13 mouse cellular contexts compared by ENCODE assay signal in genomic region chr8:122700628-122701027, GRCm38 (mm10). TPM values are rescaled to one million over a fixed set of nuclear protein-coding genes. Genes with fewer than 3 reads are reported as not detected.
DNase-seq lines count a peak whose midpoint lies in the region; ATAC-seq and TF ChIP-seq lines count a peak whose summit lies in the region.
"Had no signal": no experiment of that assay in that cellular context is flagged by ENCODE, and none has a peak within 500 bp of the region (broad histone marks: within the 10 kb centered on the region; RNA-seq: fewer than 3 reads in every experiment).

No protein-coding gene starts in this region.

- no peak; the same call in 1 of the 2 replicates for TF ChIP-seq CTCF in bone marrow, adult 2 months (IDR thresholded peaks at IDR 0.05; ENCODE audit: control insufficient read depth, insufficient read depth, low read length)
- TF ChIP-seq CTCF in lung, adult 2 months (IDR thresholded peaks at IDR 0.05; ENCODE audit: insufficient read depth, low read length), result no peak

- peak; percentile 52 for ATAC-seq in megakaryocyte, adult 5-6 weeks (ENCODE audit: poor library complexity, severe bottlenecking)
- ATAC-seq: lung, postnatal 0 days had no signal

- 2% methylated on average over 13 of the region's 13 CpGs for WGBS in bone marrow, adult 2 months
- 62% methylated on average over 13 of the region's 13 CpGs for WGBS in lung, adult 2 months

- H3K4me3 ChIP-seq in bone marrow, adult 2 months (replicated peaks; ENCODE audit: control insufficient read depth, low read depth, low read length), result no peak overlapping the region
- no peak overlapping the region for H3K4me3 ChIP-seq in lung, adult 2 months (replicated peaks; ENCODE audit: extremely low read depth, low read depth, low read length)
- H3K4me3 ChIP-seq: gastrocnemius, adult 2 months; left cerebral cortex, adult 2 months had no signal

- peak overlapping the region; percentile 77 for H3K27ac ChIP-seq in bone marrow, adult 2 months (ENCODE audit: control insufficient read depth, insufficient read depth, low read depth, low read length, poor library complexity)
- H3K27ac ChIP-seq: gastrocnemius, adult 2 months; kidney, postnatal 0 days; left cerebral cortex, adult 2 months had no signal

- H3K4me1 ChIP-seq in bone marrow, adult 2 months (ENCODE audit: control insufficient read depth, insufficient read depth, low read length), result peaks cover 27% of the 10 kb centered on the region
- peaks cover 2% of the 10 kb centered on the region for H3K4me1 ChIP-seq in lung, adult 2 months (ENCODE audit: control insufficient read depth, insufficient read depth, low read length)

- peak; percentile 96 for DNase-seq in heart, adult 11 months
- no peak for DNase-seq in heart, postnatal 25 days (ENCODE audit: low spot score)
- DNase-seq in splenic B cell, adult 2 months (ENCODE audit: low read depth, low spot score), result peak; percentile 88
- no peak for DNase-seq in gastrocnemius, postnatal 4 days (ENCODE audit: low spot score in 2 of 2)
- no peak for DNase-seq in lung, adult 2 months
- DNase-seq in lung, adult 18-20 months, result no peak
- DNase-seq: cerebellum, postnatal 36 days; gastrocnemius, adult 2 months had no signal

- no peaks in the 10 kb centered on the region for H3K27me3 ChIP-seq in splenic B cell, adult 2 months (ENCODE audit: control insufficient read depth, insufficient read depth, low read length, poor library complexity, severe bottlenecking)

- H3K36me3 ChIP-seq in splenic B cell, adult 2 months (ENCODE audit: control insufficient read depth, insufficient read depth, low read length, poor library complexity, severe bottlenecking), result no peaks in the 10 kb centered on the region

- TF ChIP-seq POLR2A in bone marrow, adult 2 months (IDR thresholded peaks at IDR 0.05; ENCODE audit: borderline replicate concordance, control insufficient read depth, low read depth, low read length), result no peak
- TF ChIP-seq POLR2A in lung, adult 2 months (IDR thresholded peaks at IDR 0.05; ENCODE audit: borderline replicate concordance, extremely low read depth, low read depth, low read length), result no peak

- intact Hi-C loops in heart, postnatal 25 days (cut with DNase I), result no loop called here

RNA-seq across cellular contexts. Expression of gene Cbfa2t3, which starts 1.7 kb away (rescaled TPM):
- 10 to 100 TPM; 18.5 to 25.3 TPM for total RNA-seq in heart, postnatal 25 days (2021)
- polyA plus RNA-seq in bone marrow, adult 2 months (2011; ENCODE audit: insufficient read depth, insufficient read length, low replicate concordance, missing spikeins), result 16.3 and 58.8 TPM in 2 replicates
- total RNA-seq in megakaryocyte, adult 5-6 weeks (2015), result 29.5 and 30.0 TPM in 2 replicates
- 25.1 and 26.5 TPM in 2 replicates for total RNA-seq in megakaryocyte, adult 5-6 weeks (2017)
- total RNA-seq in gastrocnemius, postnatal 4 days (2021), result 10 to 100 TPM; 18.9 TPM
- polyA plus RNA-seq in lung, adult 2 months (2012; rRNA removed), result 40.0 and 45.7 TPM in 2 replicates

Comparison
In these comparisons a context has a peak if more than half of its experiments do, and no peak if none do; other contexts are left out.
1. DNase-seq: peak in heart, adult 11 months (single experiment) and splenic B cell, adult 2 months (single experiment); none in heart, postnatal 25 days (single experiment), gastrocnemius, postnatal 4 days (0 of 2), lung, adult 2 months (single experiment) and lung, adult 18-20 months (0 of 2).